Mouse (Mus musculus): ENCODE measurements at regions not wholly inside any gene's neighbourhood (a gene's known extent, or its start where the extent isn't known, plus 50 kb on each side); places are given as distances from the start of the nearest gene placed in this dataset.

DNA sequence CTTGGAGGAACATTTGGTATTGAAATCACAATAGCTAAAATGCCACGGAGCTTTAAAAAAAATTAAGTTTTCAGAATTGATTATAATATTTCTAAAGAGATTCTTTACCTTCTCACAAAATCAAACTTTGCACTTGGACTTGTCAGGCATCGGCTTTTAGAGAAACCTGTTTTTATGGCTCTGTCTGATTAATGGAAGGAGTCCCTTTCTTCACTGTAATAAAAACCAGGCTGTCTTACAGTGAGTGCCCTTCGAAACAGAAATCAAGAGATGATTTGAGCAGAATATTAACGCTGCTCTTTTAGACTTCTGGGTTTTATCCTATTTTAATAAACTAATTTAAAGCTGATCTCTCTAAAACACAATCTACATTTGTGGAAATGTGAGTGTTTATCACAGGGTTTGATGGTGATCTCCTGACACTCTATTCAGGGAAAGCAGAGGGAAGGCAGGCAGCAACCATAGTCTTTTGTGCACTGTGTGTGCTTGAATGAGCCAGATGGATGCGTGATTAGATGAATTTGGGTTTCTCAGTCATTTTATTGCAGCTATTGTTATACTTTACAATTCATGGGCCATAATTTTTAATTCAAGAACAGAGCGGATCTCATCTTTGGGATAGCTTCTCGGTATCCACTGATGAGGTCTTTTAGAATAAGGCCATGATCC, 579.2 kb upstream of the Nrp1 start:
- H3K27me3 ChIP-seq (ENCODE audit: control insufficient read depth, insufficient read depth, low read length), result no peaks in the 10 kb centered on the region
- WGBS, result 91% methylated on average over 7 of the region's 7 CpGs
- no peak overlapping the region for H3K27ac ChIP-seq (ENCODE audit: insufficient read depth, low read length)
- no peak overlapping the region for H3K4me3 ChIP-seq (ENCODE audit: extremely low read depth, insufficient read depth, insufficient read length)
- DNase-seq (ENCODE audit: low read depth in 1 of 2, low spot score in 2 of 2), result no peak
- H3K36me3 ChIP-seq (ENCODE audit: control insufficient read depth, insufficient read depth, low read length), result no peaks in the 10 kb centered on the region
- TF ChIP-seq CTCF (IDR thresholded peaks at IDR 0.05; ENCODE audit: extremely low read depth, insufficient read depth, insufficient read length, insufficient replicate concordance), result no peak
- no peak for TF ChIP-seq POLR2A (IDR thresholded peaks at IDR 0.05; ENCODE audit: low read depth, low read length)
- H3K4me1 ChIP-seq (ENCODE audit: control insufficient read depth, insufficient read depth, insufficient read length), result no peaks in the 10 kb centered on the region; the same call in 1 of the 2 replicates

DNA sequence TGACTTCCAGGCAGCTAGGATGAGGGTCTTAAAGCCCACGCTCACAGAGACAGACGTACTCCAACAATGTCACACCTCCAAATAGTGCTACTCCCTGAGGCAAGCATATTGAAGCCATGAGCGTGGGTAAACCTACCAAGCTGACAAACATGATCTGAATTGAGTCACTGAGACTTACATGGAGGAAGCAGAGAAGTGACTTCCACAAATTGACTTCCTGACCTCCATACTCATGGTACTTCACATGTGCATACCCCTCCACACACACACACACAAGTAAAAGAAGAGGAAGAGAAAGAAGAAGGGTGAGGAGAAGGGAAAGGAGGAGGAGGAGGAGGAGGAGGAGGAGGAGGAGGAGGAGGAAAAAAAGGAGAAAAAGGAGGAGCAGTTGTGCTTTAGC, 577.8 kb upstream of the Nrp1 start:
- no peak for DNase-seq (ENCODE audit: low read depth in 1 of 2, low spot score in 2 of 2)
- TF ChIP-seq POLR2A (IDR thresholded peaks at IDR 0.05; ENCODE audit: low read depth, low read length) (no peak), CTCF (IDR thresholded peaks at IDR 0.05; ENCODE audit: extremely low read depth, insufficient read depth, insufficient read length, insufficient replicate concordance) (no peak)
- Histone ChIP-seq H3K27ac (ENCODE audit: insufficient read depth, low read length) (no peak overlapping the region), H3K4me1 (ENCODE audit: control insufficient read depth, insufficient read depth, insufficient read length) (no peaks in the 10 kb centered on the region), H3K36me3 (ENCODE audit: control insufficient read depth, insufficient read depth, low read length) (no peaks in the 10 kb centered on the region), H3K4me3 (ENCODE audit: extremely low read depth, insufficient read depth, insufficient read length) (no peak overlapping the region), H3K27me3 (ENCODE audit: control insufficient read depth, insufficient read depth, low read length) (no peaks in the 10 kb centered on the region)
- 80% methylated on average over 3 of the region's 3 CpGs for WGBS

DNA sequence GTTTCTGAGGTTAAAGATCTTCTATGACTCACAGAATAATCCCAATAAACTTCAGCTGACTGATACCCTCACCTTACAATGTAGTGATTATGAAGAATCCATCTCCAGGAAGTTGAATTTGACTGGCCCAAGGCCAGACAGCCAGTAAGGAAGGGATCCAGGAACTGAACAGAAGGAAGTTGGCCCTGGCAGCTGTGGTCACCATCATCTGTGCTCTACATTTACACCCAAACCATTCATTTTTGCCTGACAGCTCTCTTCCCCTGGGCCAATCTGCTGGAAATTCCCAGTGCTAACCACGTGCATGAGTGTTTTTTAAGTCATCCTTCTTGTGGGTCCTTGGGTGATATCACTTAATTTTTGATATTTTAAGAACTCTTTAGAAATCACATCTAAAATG, 577.4 kb upstream of the Nrp1 start:
- Histone ChIP-seq H3K4me1 (ENCODE audit: control insufficient read depth, insufficient read depth, insufficient read length) (no peaks in the 10 kb centered on the region), H3K4me3 (ENCODE audit: extremely low read depth, insufficient read depth, insufficient read length) (no peak overlapping the region), H3K27ac (ENCODE audit: insufficient read depth, low read length) (no peak overlapping the region), H3K27me3 (ENCODE audit: control insufficient read depth, insufficient read depth, low read length) (no peaks in the 10 kb centered on the region), H3K36me3 (ENCODE audit: control insufficient read depth, insufficient read depth, low read length) (no peaks in the 10 kb centered on the region)
- TF ChIP-seq POLR2A (IDR thresholded peaks at IDR 0.05; ENCODE audit: low read depth, low read length), result no peak
- TF ChIP-seq CTCF (IDR thresholded peaks at IDR 0.05; ENCODE audit: extremely low read depth, insufficient read depth, insufficient read length, insufficient replicate concordance), result no peak
- 14% methylated on average over 1 of the region's 1 CpGs for WGBS
- no peak for DNase-seq (ENCODE audit: low read depth in 1 of 2, low spot score in 2 of 2)

DNA sequence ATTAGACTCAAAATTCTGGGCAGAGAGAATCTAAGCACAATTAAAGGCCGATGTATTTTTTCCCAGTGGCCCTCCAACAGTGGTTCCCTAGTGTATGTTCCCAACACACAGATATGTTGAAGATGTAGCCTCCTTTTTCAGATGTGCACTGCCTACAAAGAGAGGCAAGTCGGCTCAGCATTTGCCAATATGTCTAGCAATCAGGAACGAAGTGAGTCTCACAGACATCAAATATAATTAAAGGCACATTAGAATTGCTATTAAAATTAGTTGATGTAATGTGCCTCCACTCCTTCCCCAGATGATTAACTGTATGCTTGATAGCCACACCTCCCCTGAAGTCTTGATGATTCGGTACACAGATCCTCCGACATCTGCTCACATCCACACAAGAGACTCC, 565.8 kb upstream of the Nrp1 start:
- no peaks in the 10 kb centered on the region for H3K36me3 ChIP-seq (ENCODE audit: control insufficient read depth, insufficient read depth, low read length)
- 92% methylated on average over 5 of the region's 5 CpGs for WGBS

DNA sequence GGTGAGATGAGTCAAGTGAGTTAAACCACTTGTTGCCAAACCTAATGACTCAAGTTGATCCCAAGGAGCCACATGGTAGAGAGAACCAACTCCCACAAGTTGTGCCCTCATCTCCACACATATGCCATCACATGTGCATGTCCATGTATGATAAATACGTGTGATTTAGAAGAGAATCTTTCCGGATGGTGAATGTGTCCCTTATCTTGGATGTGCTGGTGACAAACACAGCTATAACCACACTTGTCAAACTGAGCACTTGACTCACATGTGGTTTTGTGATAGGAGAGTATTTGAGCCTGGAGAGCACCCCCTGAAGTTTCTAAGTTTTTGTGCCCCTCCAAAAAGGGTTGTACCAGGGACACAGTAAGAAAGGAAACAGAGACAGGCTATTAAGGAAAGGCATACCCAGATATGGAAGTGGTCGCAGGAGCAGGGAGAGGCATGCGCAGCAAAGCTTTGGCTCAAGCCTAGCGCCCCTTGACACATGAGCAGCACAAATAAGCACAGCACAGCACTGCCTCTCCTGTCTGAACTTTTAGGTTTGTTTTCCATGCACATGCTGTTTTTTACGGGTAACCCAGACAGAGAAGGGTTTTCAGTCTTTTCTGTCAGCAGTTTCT, 558.4 kb upstream of the Nrp1 start:
- Histone ChIP-seq H3K4me3 (ENCODE audit: extremely low read depth, insufficient read depth, insufficient read length) (no peak overlapping the region), H3K36me3 (ENCODE audit: control insufficient read depth, insufficient read depth, low read length) (no peaks in the 10 kb centered on the region), H3K27me3 (ENCODE audit: control insufficient read depth, insufficient read depth, low read length) (no peaks in the 10 kb centered on the region), H3K4me1 (ENCODE audit: control insufficient read depth, insufficient read depth, insufficient read length) (no peaks in the 10 kb centered on the region), H3K27ac (ENCODE audit: insufficient read depth, low read length) (no peak overlapping the region)
- DNase-seq (ENCODE audit: low read depth in 1 of 2, low spot score in 2 of 2), result no peak
- WGBS, result 66% methylated on average over 6 of the region's 6 CpGs
- TF ChIP-seq POLR2A (IDR thresholded peaks at IDR 0.05; ENCODE audit: low read depth, low read length), result no peak
- TF ChIP-seq CTCF (IDR thresholded peaks at IDR 0.05; ENCODE audit: extremely low read depth, insufficient read depth, insufficient read length, insufficient replicate concordance), result no peak

More for the DNA sequence above, 565.8 kb upstream of the Nrp1 start:
- H3K4me3 ChIP-seq (ENCODE audit: extremely low read depth, insufficient read depth, insufficient read length), result no peak overlapping the region
- no peak for TF ChIP-seq POLR2A (IDR thresholded peaks at IDR 0.05; ENCODE audit: low read depth, low read length)
- TF ChIP-seq CTCF (IDR thresholded peaks at IDR 0.05; ENCODE audit: extremely low read depth, insufficient read depth, insufficient read length, insufficient replicate concordance), result no peak
- H3K4me1 ChIP-seq (ENCODE audit: control insufficient read depth, insufficient read depth, insufficient read length), result no peaks in the 10 kb centered on the region
- DNase-seq (ENCODE audit: low read depth in 1 of 2, low spot score in 2 of 2), result no peak
- H3K27ac ChIP-seq (ENCODE audit: insufficient read depth, low read length), result no peak overlapping the region
- H3K27me3 ChIP-seq (ENCODE audit: control insufficient read depth, insufficient read depth, low read length), result no peaks in the 10 kb centered on the region

DNA sequence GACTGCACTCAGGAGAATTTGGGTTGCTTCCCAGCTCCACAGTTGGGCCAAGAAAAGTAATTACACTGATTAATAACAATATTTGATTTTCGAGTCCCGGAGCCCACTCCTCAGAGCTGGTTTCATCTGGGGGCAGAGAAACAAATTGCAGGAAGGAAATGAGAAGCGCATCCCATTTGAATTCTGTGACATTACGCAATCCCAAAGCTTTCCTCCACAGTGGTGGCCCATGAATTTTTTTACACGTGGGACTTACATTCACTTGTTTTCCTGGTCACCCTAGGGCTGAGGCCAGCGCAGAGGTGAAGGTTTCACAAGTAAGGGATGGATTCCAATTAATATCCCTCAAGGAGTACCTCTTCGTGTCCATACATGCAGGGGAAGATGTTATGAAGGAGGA, 556.3 kb upstream of the Nrp1 start:
- Histone ChIP-seq H3K36me3 (ENCODE audit: control insufficient read depth, insufficient read depth, low read length) (no peaks in the 10 kb centered on the region), H3K4me3 (ENCODE audit: extremely low read depth, insufficient read depth, insufficient read length) (no peak overlapping the region), H3K27ac (ENCODE audit: insufficient read depth, low read length) (no peak overlapping the region), H3K27me3 (ENCODE audit: control insufficient read depth, insufficient read depth, low read length) (no peaks in the 10 kb centered on the region), H3K4me1 (ENCODE audit: control insufficient read depth, insufficient read depth, insufficient read length) (no peaks in the 10 kb centered on the region)
- TF ChIP-seq POLR2A (IDR thresholded peaks at IDR 0.05; ENCODE audit: low read depth, low read length), result no peak
- no peak for TF ChIP-seq CTCF (IDR thresholded peaks at IDR 0.05; ENCODE audit: extremely low read depth, insufficient read depth, insufficient read length, insufficient replicate concordance)
- 70% methylated on average over 7 of the region's 7 CpGs for WGBS
- DNase-seq (ENCODE audit: low read depth in 1 of 2, low spot score in 2 of 2), result no peak

DNA sequence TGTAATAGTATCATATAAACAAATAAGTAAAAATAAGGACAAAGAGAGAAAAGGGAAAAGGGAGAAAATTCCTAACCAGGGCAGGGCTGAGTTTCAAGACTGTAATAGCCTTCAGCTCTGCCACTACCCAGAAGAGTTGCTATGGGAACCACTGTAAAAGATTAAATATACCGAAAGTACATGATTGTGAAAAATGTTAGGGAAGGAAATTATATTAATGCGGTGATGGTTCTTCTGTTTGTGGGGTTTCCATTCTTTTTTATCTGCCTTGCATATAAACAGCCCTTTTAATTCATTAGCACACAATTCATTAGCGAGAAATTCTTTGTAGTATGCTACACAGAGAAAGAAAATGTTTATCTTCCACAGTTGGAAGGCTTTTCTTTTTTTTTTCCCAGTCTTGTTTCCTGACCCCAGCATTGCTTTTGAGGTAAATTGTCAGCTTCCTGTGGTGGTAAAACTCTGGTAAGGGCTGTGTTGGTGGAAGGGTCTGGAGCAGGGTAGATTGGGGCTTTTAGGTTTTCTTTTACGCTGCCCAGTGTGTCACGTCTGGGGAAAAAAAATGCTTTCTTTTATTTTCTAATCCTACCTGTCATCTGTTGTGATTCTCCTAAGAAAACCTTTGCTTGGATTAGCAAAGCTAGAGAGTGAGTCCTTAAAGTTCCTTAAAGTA, 555.6 kb upstream of the Nrp1 start:
- WGBS, result 14% methylated on average over 5 of the region's 5 CpGs
- Histone ChIP-seq H3K36me3 (ENCODE audit: control insufficient read depth, insufficient read depth, low read length) (no peaks in the 10 kb centered on the region), H3K27me3 (ENCODE audit: control insufficient read depth, insufficient read depth, low read length) (no peaks in the 10 kb centered on the region), H3K27ac (ENCODE audit: insufficient read depth, low read length) (no peak overlapping the region), H3K4me3 (ENCODE audit: extremely low read depth, insufficient read depth, insufficient read length) (no peak overlapping the region), H3K4me1 (ENCODE audit: control insufficient read depth, insufficient read depth, insufficient read length) (no peaks in the 10 kb centered on the region)
- TF ChIP-seq POLR2A (IDR thresholded peaks at IDR 0.05; ENCODE audit: low read depth, low read length) (no peak), CTCF (IDR thresholded peaks at IDR 0.05; ENCODE audit: extremely low read depth, insufficient read depth, insufficient read length, insufficient replicate concordance) (no peak)
- no peak for DNase-seq (ENCODE audit: low read depth in 1 of 2, low spot score in 2 of 2)
